Comparison of ENCODE assay signal across 15 mouse cellular contexts in the genomic region with DNA sequence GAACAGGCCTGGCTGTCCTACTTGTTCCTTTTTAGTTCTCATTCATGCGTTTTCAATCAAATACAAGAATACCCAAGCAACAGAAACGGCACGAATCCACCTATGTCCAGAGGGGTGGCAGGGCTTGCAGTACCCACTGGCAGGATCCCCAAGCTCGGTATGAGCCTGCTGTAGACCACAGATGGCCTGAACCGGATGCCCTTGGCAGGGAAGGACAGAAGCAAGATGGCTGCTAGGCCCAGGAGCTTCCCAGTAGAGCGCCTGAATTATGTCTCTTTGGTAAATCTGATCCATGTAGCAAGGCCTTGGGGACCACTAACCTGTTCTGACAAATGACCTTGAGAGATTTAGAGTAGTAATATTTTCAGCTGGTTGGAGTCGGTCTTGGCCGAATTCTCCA.
A peak's percentile ranks its signal among the peaks of the same experiment; 100 is the strongest.
DNase-seq lines count a peak whose midpoint lies in the region.
"Had no signal": no experiment of that assay in that cellular context is flagged by ENCODE, and none has a peak within 500 bp of the region (broad histone marks: within the 10 kb centered on the region; RNA-seq: fewer than 3 reads in every experiment).

No protein-coding gene starts in this region.

- peak; percentile 85 for DNase-seq in heart, adult 11 months
- no peak for DNase-seq in heart, adult 9 months (ENCODE audit: low spot score in 2 of 2)
- peak; percentile 60 to 69 for DNase-seq in cerebellum, adult 18-20 months
- peak; percentile 81 for DNase-seq in cerebellum, adult 9-11 months
- DNase-seq in cerebellum, postnatal 36 days, result peak; percentile 54 to 62
- no peak for DNase-seq in thymus, postnatal 10 days (ENCODE audit: low spot score in 2 of 2)
- DNase-seq in ovary, postnatal 10 days (ENCODE audit: low spot score), result no peak
- no peak for DNase-seq in kidney, adult 8-10 months
- DNase-seq: adrenal gland, postnatal 14 days; forebrain, postnatal 0 days; gastrocnemius, adult 2 months; gastrocnemius, postnatal 25 days; heart, postnatal 10 days; heart, postnatal 4 days; kidney, adult 11 months had no signal

Comparison
In these comparisons a context has a peak if more than half of its experiments do, and no peak if none do; other contexts are left out.
1. DNase-seq: peak in heart, adult 11 months (single experiment), cerebellum, adult 18-20 months (2 of 2), cerebellum, adult 9-11 months (single experiment) and cerebellum, postnatal 36 days (2 of 2); none in heart, adult 9 months (0 of 2), thymus, postnatal 10 days (0 of 2), ovary, postnatal 10 days (single experiment) and kidney, adult 8-10 months (0 of 2).